Mouse (Mus musculus): ENCODE results near the gene Ppp1r7. TPM values are rescaled to one million over a fixed set of nuclear protein-coding genes. Genes with fewer than 3 reads are reported as not detected.

Ppp1r7 gene
- polyA plus RNA-seq, 1 experiment from 2014 or later = 28.6 TPM

- H3K4me2 ChIP-seq (replicated peaks; ENCODE audit: low read depth, low read length) = peak overlapping the region; percentile 49
- TF ChIP-seq EP300 (IDR thresholded peaks at IDR 0.05) = no peak
- peak; percentile 19; the same call in 1 of the 2 replicates for TF ChIP-seq CTCF (IDR thresholded peaks at IDR 0.05)
- DNase-seq (ENCODE audit: low spot score) = peak; percentile 37
- no peak overlapping the region for H3K9ac ChIP-seq (replicated peaks; ENCODE audit: low read depth)
- no peaks in the 10 kb centered on the region for H3K27me3 ChIP-seq (replicated peaks; ENCODE audit: insufficient read depth, low read length)
- no peaks in the 10 kb centered on the region for H3K9me3 ChIP-seq (ENCODE audit: low read length)
- no peaks in the 10 kb centered on the region; the same call in 1 of the 2 replicates for H3K36me3 ChIP-seq (ENCODE audit: insufficient read depth, low read length)
- H3K27ac ChIP-seq (ENCODE audit: low read length) = no peak overlapping the region
- 10% methylated on average over 37 of the region's 38 CpGs for WGBS
- H3K4me1 ChIP-seq (ENCODE audit: insufficient read depth, low read depth, low read length) = no peaks in the 10 kb centered on the region
- peak; percentile 65 for ATAC-seq
- H3K4me3 ChIP-seq (ENCODE audit: low read depth, low read length) = peak overlapping the region; percentile 17; the same call in 1 of the 2 replicates
Measured at GRCm38 (mm10) chr1:93401191-93402052, 58.8 kb downstream of the Ppp1r7 start.

- H3K27me3 ChIP-seq (replicated peaks; ENCODE audit: insufficient read depth, low read length) = no peaks in the 10 kb centered on the region
- H3K4me3 ChIP-seq (ENCODE audit: low read depth, low read length) = no peak overlapping the region
- WGBS = 69% methylated on average over 4 of the region's 4 CpGs
- ATAC-seq = no peak
- no peak overlapping the region for H3K4me2 ChIP-seq (replicated peaks; ENCODE audit: low read depth, low read length)
- TF ChIP-seq EP300 (IDR thresholded peaks at IDR 0.05) (no peak), CTCF (IDR thresholded peaks at IDR 0.05) (no peak)
- DNase-seq (ENCODE audit: low spot score) = no peak
- no peaks in the 10 kb centered on the region for H3K4me1 ChIP-seq (ENCODE audit: insufficient read depth, low read depth, low read length)
- peaks cover 18% of the 10 kb centered on the region for H3K36me3 ChIP-seq (ENCODE audit: insufficient read depth, low read length)
- no peak overlapping the region for H3K27ac ChIP-seq (ENCODE audit: low read length)
- H3K9ac ChIP-seq (replicated peaks; ENCODE audit: low read depth) = no peak overlapping the region
- no peaks in the 10 kb centered on the region for H3K9me3 ChIP-seq (ENCODE audit: low read length)
Measured at GRCm38 (mm10) chr1:93403403-93403802, 60.7 kb downstream of the Ppp1r7 start.

Small RNAs within 50 kb of the gene (microRNA-seq; reads per million reads assigned to microRNA genes)
- gene Mir6345 (not detected), gene Mir6902 (not detected)

Other genes starting within 250 kb of the Ppp1r7 start
- 3.2 and 4.4 TPM in 2 replicates for gene Kif1a, start 240.9 kb upstream of the Ppp1r7 start, polyA plus RNA-seq (2015; fragmentation: Nextera tagmentation; extraction: Ambion mirVana)
- 0.08 and 0.10 TPM in 2 replicates for gene Agxt, start 207.6 kb upstream of the Ppp1r7 start, polyA plus RNA-seq (2015; fragmentation: Nextera tagmentation; extraction: Ambion mirVana)
- 65.3 and 73.6 TPM in 2 replicates for gene 2310007B03Rik, start 181.9 kb upstream of the Ppp1r7 start, polyA plus RNA-seq (2015; fragmentation: Nextera tagmentation; extraction: Ambion mirVana)
- 1.3 TPM in 2 replicates for gene Crocc2, start 174.1 kb upstream of the Ppp1r7 start, polyA plus RNA-seq (2015; fragmentation: Nextera tagmentation; extraction: Ambion mirVana)
- gene Sned1, start 107.0 kb upstream of the Ppp1r7 start, polyA plus RNA-seq (2015; fragmentation: Nextera tagmentation; extraction: Ambion mirVana) = 8.4 and 13.8 TPM in 2 replicates
- 18.9 and 23.0 TPM in 2 replicates for gene Mterf4, start 36.9 kb upstream of the Ppp1r7 start, polyA plus RNA-seq (2015; fragmentation: Nextera tagmentation; extraction: Ambion mirVana)
- 1.4 and 1.8 TPM in 2 replicates for gene Pask, start 628 bp downstream of the Ppp1r7 start, polyA plus RNA-seq (2015; fragmentation: Nextera tagmentation; extraction: Ambion mirVana)
- gene Ano7, start 31.1 kb downstream of the Ppp1r7 start, polyA plus RNA-seq (2015; fragmentation: Nextera tagmentation; extraction: Ambion mirVana) = 0.06 TPM in 1 of 2 replicates, not detected in the other
- 172 and 175 TPM in 2 replicates for gene Hdlbp, start 136.0 kb downstream of the Ppp1r7 start, polyA plus RNA-seq (2015; fragmentation: Nextera tagmentation; extraction: Ambion mirVana)
- 3.4 and 3.6 TPM in 2 replicates for gene Farp2, start 169.2 kb downstream of the Ppp1r7 start, polyA plus RNA-seq (2015; fragmentation: Nextera tagmentation; extraction: Ambion mirVana)

Data from lung, postnatal 0 days (tissue).